Mouse (Mus musculus) spleen, postnatal 36 days (tissue): Measurements from ENCODE around the gene Pigf.

ENCODE experiments used
- DNase-seq, 2 experiments: peaks; one replicate each; pipeline ENCODE4 v3.0.0; 2022; ENCODE audit warnings: low spot score in 2 of 2, mixed read lengths in 1 of 2

Pigf gene

GRCm38 (mm10) chr17:86968581-86968980 lies 56.6 kb downstream of the Pigf start:
- peak in 1 of 2 experiments; percentile 20 for DNase-seq

GRCm38 (mm10) chr17:86967536-86968525 lies 57.4 kb downstream of the Pigf start:
- peak; percentile 70 to 74 for DNase-seq

- no peak for DNase-seq
These were observed 58.2 kb downstream of the Pigf start for GRCm38 (mm10) chr17:86967048-86967447.

GRCm38 (mm10) chr17:86966040-86966439 lies 59.2 kb downstream of the Pigf start:
- no peak for DNase-seq

- DNase-seq, result no peak
These were observed 60.1 kb downstream of the Pigf start for GRCm38 (mm10) chr17:86965121-86965520.

GRCm38 (mm10) chr17:86964502-86964901 lies 60.7 kb downstream of the Pigf start:
- peak; percentile 75 to 79 for DNase-seq

- DNase-seq, result peak in 1 of 2 experiments; percentile 31
These were observed 61.2 kb downstream of the Pigf start for GRCm38 (mm10) chr17:86964041-86964440.

- peak in 1 of 2 experiments; percentile 28 for DNase-seq
These were observed 61.7 kb downstream of the Pigf start for GRCm38 (mm10) chr17:86963586-86963902.

- peak; percentile 86 to 88 for DNase-seq
These were observed 62.2 kb downstream of the Pigf start, which contains the start of gene Rhoq for GRCm38 (mm10) chr17:86962894-86963585. TSS of gene Rhoq (plus strand) at chr17:86963082.

GRCm38 (mm10) chr17:86962297-86962893 lies 62.8 kb downstream of the Pigf start:
- DNase-seq, result peak; percentile 82 to 86

- DNase-seq, result no peak
These were observed 63.8 kb downstream of the Pigf start for GRCm38 (mm10) chr17:86961301-86961841.

- peak in 1 of 2 experiments; percentile 28 for DNase-seq
These were observed 67.2 kb downstream of the Pigf start for GRCm38 (mm10) chr17:86957968-86958367.

GRCm38 (mm10) chr17:86957239-86957638 lies 68.0 kb downstream of the Pigf start:
- no peak for DNase-seq

- no peak for DNase-seq
These were observed 76.4 kb downstream of the Pigf start for GRCm38 (mm10) chr17:86948801-86949200.

- no peak for DNase-seq
These were observed 77.1 kb downstream of the Pigf start, which contains the start of gene Atp6v1e2 for GRCm38 (mm10) chr17:86947840-86948796. TSS of gene Atp6v1e2 (minus strand) at chr17:86947897.
